Mouse (Mus musculus): Measurements from ENCODE around the gene Mon2.

GRCm38 (mm10) chr10:123060831-123061230 is 15.5 kb downstream of the Mon2 start:
- TF ChIP-seq CTCF (IDR thresholded peaks at IDR 0.05; ENCODE audit: extremely low read depth, insufficient read depth, low read length) (no peak), POLR2A (IDR thresholded peaks at IDR 0.05; ENCODE audit: extremely low read depth, insufficient read depth, low read length) (no peak)
